20 mouse cellular contexts compared by ENCODE assay signal in genomic region chr9:75244527-75244926, GRCm38 (mm10). TPM values are rescaled to one million over a fixed set of nuclear protein-coding genes. Genes with fewer than 3 reads are reported as not detected.
A peak's percentile ranks its signal among the peaks of the same experiment; 100 is the strongest.
DNase-seq lines count a peak whose midpoint lies in the region; ATAC-seq and TF ChIP-seq lines count a peak whose summit lies in the region.
"Had no signal": no experiment of that assay in that cellular context is flagged by ENCODE, and none has a peak within 500 bp of the region (broad histone marks: within the 10 kb centered on the region; RNA-seq: fewer than 3 reads in every experiment).

No protein-coding gene starts in this region.

- H3K9me3 ChIP-seq in liver, postnatal 0 days (ENCODE audit: low read length): no peaks in the 10 kb centered on the region
- no peaks in the 10 kb centered on the region for H3K9me3 ChIP-seq in liver, embryonic 12.5 days (replicated peaks)
- no peaks in the 10 kb centered on the region for H3K9me3 ChIP-seq in E14TG2a.4 (ENCODE audit: low read length)
- no peaks in the 10 kb centered on the region for H3K9me3 ChIP-seq in forebrain, embryonic 16.5 days (ENCODE audit: control insufficient read depth, low read length)
- H3K9me3 ChIP-seq: embryonic facial prominence, embryonic 15.5 days; forebrain, embryonic 10.5 days; heart, embryonic 12.5 days; hindbrain, embryonic 15.5 days; midbrain, embryonic 12.5 days; neural tube, embryonic 15.5 days had no signal

- H3K4me1 ChIP-seq in liver, postnatal 0 days (ENCODE audit: insufficient read depth): no peaks in the 10 kb centered on the region
- no peaks in the 10 kb centered on the region for H3K4me1 ChIP-seq in liver, embryonic 12.5 days
- no peaks in the 10 kb centered on the region for H3K4me1 ChIP-seq in E14TG2a.4 (replicated peaks; ENCODE audit: low read depth, low read length)
- H3K4me1 ChIP-seq in forebrain, embryonic 16.5 days (replicated peaks; ENCODE audit: control insufficient read depth, insufficient read depth, low read length): no peaks in the 10 kb centered on the region
- H3K4me1 ChIP-seq: forebrain, embryonic 10.5 days had no signal

- no peak overlapping the region for H3K4me2 ChIP-seq in liver, postnatal 0 days (ENCODE audit: low read depth, low read length)
- H3K4me2 ChIP-seq in liver, embryonic 12.5 days: no peak overlapping the region
- no peak overlapping the region for H3K4me2 ChIP-seq in forebrain, embryonic 16.5 days (ENCODE audit: low read length)
- H3K4me2 ChIP-seq: embryonic facial prominence, embryonic 15.5 days; heart, embryonic 12.5 days; hindbrain, embryonic 15.5 days; midbrain, embryonic 12.5 days; neural tube, embryonic 15.5 days had no signal

- no peak overlapping the region for H3K9ac ChIP-seq in liver, postnatal 0 days (replicated peaks)
- H3K9ac ChIP-seq in liver, embryonic 12.5 days: no peak overlapping the region
- H3K9ac ChIP-seq in forebrain, embryonic 16.5 days (replicated peaks; ENCODE audit: low read depth, low read length): no peak overlapping the region
- H3K9ac ChIP-seq: embryonic facial prominence, embryonic 15.5 days; heart, embryonic 12.5 days; hindbrain, embryonic 15.5 days; midbrain, embryonic 12.5 days; neural tube, embryonic 15.5 days had no signal

- ATAC-seq in liver, postnatal 0 days: no peak
- ATAC-seq in liver, embryonic 12.5 days: no peak
- no peak for ATAC-seq in forebrain, embryonic 16.5 days

- H3K27ac ChIP-seq in gastrocnemius, adult 2 months: no peak overlapping the region
- H3K27ac ChIP-seq in liver, postnatal 0 days (ENCODE audit: low read depth): no peak overlapping the region
- H3K27ac ChIP-seq in liver, embryonic 12.5 days: no peak overlapping the region
- no peak overlapping the region for H3K27ac ChIP-seq in forebrain, embryonic 16.5 days (ENCODE audit: low read length)
- H3K27ac ChIP-seq: embryonic facial prominence, embryonic 15.5 days; forebrain, embryonic 10.5 days; hindbrain, embryonic 15.5 days; macrophage; midbrain, embryonic 12.5 days; neural tube, embryonic 15.5 days had no signal

- no peak for DNase-seq in gastrocnemius, adult 2 months
- DNase-seq in gastrocnemius, postnatal 14 days: no peak
- no peak for DNase-seq in liver, postnatal 0 days
- DNase-seq in brain, embryonic 14.5 days (ENCODE audit: low read depth): no peak
- DNase-seq in gastrocnemius, postnatal 4 days (ENCODE audit: low spot score in 2 of 2): no peak
- DNase-seq: adrenal gland, postnatal 36 days; gastrocnemius, postnatal 36 days; kidney, adult 2 months; kidney, postnatal 36 days; thymus, adult 2 months had no signal

- intact Hi-C loops in gastrocnemius, adult 2 months (cut with DNase I): no loop called here
- intact Hi-C loops in gastrocnemius, postnatal 14 days (cut with DNase I; ENCODE audit: low total_unique reads): no loop called here

- WGBS in liver, postnatal 0 days (ENCODE audit: insufficient replicate concordance): 70% methylated on average over 4 of the region's 4 CpGs
- WGBS in liver, embryonic 12.5 days (ENCODE audit: insufficient replicate concordance): 59% methylated on average over 4 of the region's 4 CpGs
- 81% methylated on average over 4 of the region's 4 CpGs for WGBS in forebrain, embryonic 16.5 days

- H3K4me3 ChIP-seq in gastrocnemius, adult 2 months: no peak overlapping the region
- H3K4me3 ChIP-seq in liver, postnatal 0 days (ENCODE audit: low read depth, low read length): no peak overlapping the region
- H3K4me3 ChIP-seq in liver, embryonic 12.5 days: no peak overlapping the region
- H3K4me3 ChIP-seq in E14TG2a.4 (replicated peaks; ENCODE audit: low read length): no peak overlapping the region
- no peak overlapping the region for H3K4me3 ChIP-seq in forebrain, embryonic 16.5 days (replicated peaks; ENCODE audit: low read length)
- H3K4me3 ChIP-seq: embryonic facial prominence, embryonic 15.5 days; forebrain, embryonic 10.5 days; heart, embryonic 12.5 days; hindbrain, embryonic 15.5 days; midbrain, embryonic 12.5 days; neural tube, embryonic 15.5 days had no signal

- TF ChIP-seq EP300 in liver, postnatal 0 days (IDR thresholded peaks at IDR 0.05; ENCODE audit: low read depth): no peak

- H3K27me3 ChIP-seq in liver, postnatal 0 days (ENCODE audit: insufficient read depth, low read length): no peaks in the 10 kb centered on the region
- no peaks in the 10 kb centered on the region for H3K27me3 ChIP-seq in liver, embryonic 12.5 days (replicated peaks)
- H3K27me3 ChIP-seq in E14TG2a.4 (ENCODE audit: insufficient read depth, low read length): 0 out of 2 replicates have a peak, but pooled peaks cover 5% of the 10 kb centered on the region
- no peaks in the 10 kb centered on the region for H3K27me3 ChIP-seq in forebrain, embryonic 16.5 days (replicated peaks; ENCODE audit: control insufficient read depth, insufficient read depth, low read length)
- H3K27me3 ChIP-seq: embryonic facial prominence, embryonic 15.5 days; heart, embryonic 12.5 days; hindbrain, embryonic 15.5 days; midbrain, embryonic 12.5 days; neural tube, embryonic 15.5 days had no signal

- peak; percentile 51 for TF ChIP-seq CTCF in gastrocnemius, adult 2 months (IDR thresholded peaks at IDR 0.05)
- TF ChIP-seq CTCF in liver, postnatal 0 days (IDR thresholded peaks at IDR 0.05; ENCODE audit: low read depth): peak; percentile 17; the same call in 1 of the 2 replicates
- peak; percentile 83 for TF ChIP-seq CTCF in E14TG2a.4 (conservative IDR thresholded peaks at IDR 0.05; ENCODE audit: low read length)
- TF ChIP-seq CTCF in brain, embryonic 14.5 days (IDR thresholded peaks at IDR 0.05; ENCODE audit: borderline replicate concordance, extremely low read depth, insufficient read depth, insufficient read length): peak; percentile 44; the same call in 1 of the 2 replicates

- no peak for TF ChIP-seq POLR2A in brain, embryonic 14.5 days (IDR thresholded peaks at IDR 0.05; ENCODE audit: borderline replicate concordance, extremely low read depth, insufficient read depth, insufficient read length, poor library complexity, severe bottlenecking)

- H3K36me3 ChIP-seq in liver, postnatal 0 days (replicated peaks; ENCODE audit: insufficient read depth, low read length): no peaks in the 10 kb centered on the region
- no peaks in the 10 kb centered on the region for H3K36me3 ChIP-seq in liver, embryonic 12.5 days
- 0 out of 2 replicates have a peak, but pooled peaks cover 4% of the 10 kb centered on the region for H3K36me3 ChIP-seq in E14TG2a.4 (ENCODE audit: insufficient read depth, low read length)
- H3K36me3 ChIP-seq in forebrain, embryonic 16.5 days (ENCODE audit: control insufficient read depth, insufficient read depth): no peaks in the 10 kb centered on the region
- H3K36me3 ChIP-seq: embryonic facial prominence, embryonic 15.5 days; forebrain, embryonic 10.5 days; heart, embryonic 12.5 days; hindbrain, embryonic 15.5 days; midbrain, embryonic 12.5 days; neural tube, embryonic 15.5 days had no signal

RNA-seq across cellular contexts. Expression of gene Myo5c, which starts 12.7 kb away (rescaled TPM):
- 10 to 100 TPM; 10.8 to 13.6 TPM for total RNA-seq in gastrocnemius, adult 2 months (2021)
- 1 to 10 TPM; 5.9 to 9.6 TPM for total RNA-seq in gastrocnemius, postnatal 14 days (2021)
- polyA plus RNA-seq in liver, postnatal 0 days (2015; fragmentation: Nextera tagmentation; extraction: Ambion mirVana): 0.33 and 0.48 TPM in 2 replicates
- 0.41 and 0.49 TPM in 2 replicates for polyA plus RNA-seq in liver, embryonic 12.5 days (2016; fragmentation: Nextera tagmentation; extraction: Ambion mirVana)
- 0.40 and 0.64 TPM in 2 replicates for polyA plus RNA-seq in brain, embryonic 14.5 days (2012; rRNA removed)
- 0.31 and 0.47 TPM in 2 replicates for polyA plus RNA-seq in forebrain, embryonic 16.5 days (2015; fragmentation: Nextera tagmentation; extraction: Ambion mirVana)
- total RNA-seq in gastrocnemius, postnatal 4 days (2021): 10 to 100 TPM in 1 of 2 experiments, 1 to 10 TPM in 1; 5.7 to 11.4 TPM
- polyA plus RNA-seq: macrophage had no signal

Comparison
In these comparisons a context has a peak if more than half of its experiments do, and no peak if none do; other contexts are left out.
1. CTCF ChIP-seq: peak in every context shown above with its lines; median percentile 83 in E14TG2a.4; 51 in gastrocnemius, adult 2 months; 44 in brain, embryonic 14.5 days; 17 in liver, postnatal 0 days.